ENCODE assay signal across 18 mouse cellular contexts in genomic region chr10:105318869-105319268, GRCm38 (mm10).
DNase-seq lines count a peak whose midpoint lies in the region; ATAC-seq lines count a peak whose summit lies in the region.
"Had no signal": no experiment of that assay in that cellular context is flagged by ENCODE, and none has a peak within 500 bp of the region (broad histone marks: within the 10 kb centered on the region; RNA-seq: fewer than 3 reads in every experiment).

No protein-coding gene starts in this region.

- H3K36me3 ChIP-seq in forebrain, embryonic 12.5 days (replicated peaks): peaks cover 10% of the 10 kb centered on the region
- no peaks in the 10 kb centered on the region for H3K36me3 ChIP-seq in forebrain, embryonic 11.5 days (ENCODE audit: control insufficient read depth, insufficient read depth, low read length)
- H3K36me3 ChIP-seq in neural tube, embryonic 11.5 days (ENCODE audit: control insufficient read depth, insufficient read depth, low read length): peaks cover 2% of the 10 kb centered on the region; the same call in 1 of the 2 replicates
- peaks cover 9% of the 10 kb centered on the region for H3K36me3 ChIP-seq in hindbrain, embryonic 16.5 days (ENCODE audit: control insufficient read depth, insufficient read depth, low read length)

- H3K27ac ChIP-seq in forebrain, embryonic 12.5 days: no peak overlapping the region
- H3K27ac ChIP-seq in forebrain, embryonic 11.5 days (ENCODE audit: low read depth, low read length): no peak overlapping the region
- no peak overlapping the region for H3K27ac ChIP-seq in neural tube, embryonic 11.5 days (ENCODE audit: low read depth, low read length)
- no peak overlapping the region for H3K27ac ChIP-seq in hindbrain, embryonic 16.5 days (ENCODE audit: low read depth, low read length)
- H3K27ac ChIP-seq: embryonic facial prominence, embryonic 15.5 days; liver, embryonic 14.5 days; lung, embryonic 15.5 days had no signal

- no peak overlapping the region for H3K4me2 ChIP-seq in forebrain, embryonic 12.5 days
- no peak overlapping the region for H3K4me2 ChIP-seq in forebrain, embryonic 11.5 days (ENCODE audit: low read depth, low read length, severe bottlenecking)
- no peak overlapping the region for H3K4me2 ChIP-seq in neural tube, embryonic 11.5 days (ENCODE audit: low read depth)
- H3K4me2 ChIP-seq in hindbrain, embryonic 16.5 days (ENCODE audit: low read length): no peak overlapping the region
- H3K4me2 ChIP-seq: embryonic facial prominence, embryonic 15.5 days; lung, embryonic 15.5 days had no signal

- no peak overlapping the region for H3K9ac ChIP-seq in forebrain, embryonic 12.5 days
- no peak overlapping the region for H3K9ac ChIP-seq in forebrain, embryonic 11.5 days (ENCODE audit: low read length)
- H3K9ac ChIP-seq in neural tube, embryonic 11.5 days (ENCODE audit: low read length): no peak overlapping the region
- no peak overlapping the region for H3K9ac ChIP-seq in hindbrain, embryonic 16.5 days (ENCODE audit: low read depth, low read length)
- H3K9ac ChIP-seq: embryonic facial prominence, embryonic 15.5 days; liver, embryonic 14.5 days; lung, embryonic 15.5 days had no signal

- H3K4me1 ChIP-seq in forebrain, embryonic 12.5 days: no peaks in the 10 kb centered on the region
- H3K4me1 ChIP-seq in forebrain, embryonic 11.5 days (replicated peaks; ENCODE audit: control insufficient read depth, insufficient read depth, low read length): no peaks in the 10 kb centered on the region
- H3K4me1 ChIP-seq in neural tube, embryonic 11.5 days (ENCODE audit: control insufficient read depth, insufficient read depth, low read length): no peaks in the 10 kb centered on the region
- no peaks in the 10 kb centered on the region for H3K4me1 ChIP-seq in hindbrain, embryonic 16.5 days (ENCODE audit: control insufficient read depth, insufficient read depth, low read depth, low read length)
- H3K4me1 ChIP-seq: embryonic facial prominence, embryonic 15.5 days; lung, embryonic 15.5 days had no signal

- 30% methylated on average over 2 of the region's 2 CpGs for WGBS in forebrain, embryonic 12.5 days
- WGBS in forebrain, embryonic 11.5 days: 39% methylated on average over 2 of the region's 2 CpGs
- WGBS in neural tube, embryonic 11.5 days: 63% methylated on average over 2 of the region's 2 CpGs
- 42% methylated on average over 2 of the region's 2 CpGs for WGBS in hindbrain, embryonic 16.5 days

- DNase-seq in forebrain, embryonic 11.5 days (ENCODE audit: low spot score): no peak
- DNase-seq in neural tube, embryonic 11.5 days (ENCODE audit: low spot score): no peak
- DNase-seq in neural tube, embryonic 10.5 days (ENCODE audit: extremely low spot score, low spot score): no peak
- no peak for DNase-seq in lung, postnatal 25 days (ENCODE audit: low spot score)
- DNase-seq in lung, postnatal 36 days: no peak
- DNase-seq: adrenal gland, postnatal 25 days; cerebellum, adult 11-12 months; cerebellum, postnatal 14 days; kidney, adult 18-20 months; kidney, postnatal 10 days; layer of hippocampus, postnatal 36 days; thymus, postnatal 14 days had no signal

- no peaks in the 10 kb centered on the region for H3K27me3 ChIP-seq in forebrain, embryonic 12.5 days
- H3K27me3 ChIP-seq in forebrain, embryonic 11.5 days (ENCODE audit: control insufficient read depth, insufficient read depth, low read length): no peaks in the 10 kb centered on the region
- no peaks in the 10 kb centered on the region for H3K27me3 ChIP-seq in neural tube, embryonic 11.5 days (ENCODE audit: control insufficient read depth, insufficient read depth, low read length)
- H3K27me3 ChIP-seq in hindbrain, embryonic 16.5 days (replicated peaks; ENCODE audit: control insufficient read depth, insufficient read depth, low read length): no peaks in the 10 kb centered on the region
- H3K27me3 ChIP-seq: embryonic facial prominence, embryonic 15.5 days; lung, embryonic 15.5 days had no signal

- 0 out of 2 replicates have a peak, but pooled peaks cover 5% of the 10 kb centered on the region for H3K9me3 ChIP-seq in forebrain, embryonic 12.5 days
- H3K9me3 ChIP-seq in forebrain, embryonic 11.5 days (ENCODE audit: control insufficient read depth, low read length): no peaks in the 10 kb centered on the region; the same call in 1 of the 2 replicates
- H3K9me3 ChIP-seq in neural tube, embryonic 11.5 days (ENCODE audit: control insufficient read depth, low read length): 0 out of 2 replicates have a peak, but pooled peaks cover 2% of the 10 kb centered on the region
- H3K9me3 ChIP-seq in hindbrain, embryonic 16.5 days (ENCODE audit: control insufficient read depth, low read length): peaks cover 5% of the 10 kb centered on the region; the same call in 1 of the 2 replicates
- H3K9me3 ChIP-seq: embryonic facial prominence, embryonic 15.5 days; lung, embryonic 15.5 days had no signal

- H3K4me3 ChIP-seq in forebrain, embryonic 12.5 days (replicated peaks): no peak overlapping the region
- H3K4me3 ChIP-seq in forebrain, embryonic 11.5 days (ENCODE audit: low read depth, low read length): no peak overlapping the region
- no peak overlapping the region for H3K4me3 ChIP-seq in neural tube, embryonic 11.5 days (ENCODE audit: low read depth, low read length)
- H3K4me3 ChIP-seq in hindbrain, embryonic 16.5 days (ENCODE audit: low read length): no peak overlapping the region
- H3K4me3 ChIP-seq: embryonic facial prominence, embryonic 15.5 days; lung, embryonic 15.5 days had no signal

- ATAC-seq in forebrain, embryonic 12.5 days (ENCODE audit: low FRiP score): peak; percentile 81
- ATAC-seq in forebrain, embryonic 11.5 days (replicated peaks; ENCODE audit: low FRiP score): no peak
- peak; percentile 66; the same call in 1 of the 2 replicates for ATAC-seq in neural tube, embryonic 11.5 days (ENCODE audit: insufficient read depth, low FRiP score, low TSS enrichment)
- peak; percentile 34 for ATAC-seq in hindbrain, embryonic 16.5 days
- ATAC-seq: CD4-positive, CD25-positive, alpha-beta regulatory T cell, adult 4 months had no signal
